In the genomic region with DNA sequence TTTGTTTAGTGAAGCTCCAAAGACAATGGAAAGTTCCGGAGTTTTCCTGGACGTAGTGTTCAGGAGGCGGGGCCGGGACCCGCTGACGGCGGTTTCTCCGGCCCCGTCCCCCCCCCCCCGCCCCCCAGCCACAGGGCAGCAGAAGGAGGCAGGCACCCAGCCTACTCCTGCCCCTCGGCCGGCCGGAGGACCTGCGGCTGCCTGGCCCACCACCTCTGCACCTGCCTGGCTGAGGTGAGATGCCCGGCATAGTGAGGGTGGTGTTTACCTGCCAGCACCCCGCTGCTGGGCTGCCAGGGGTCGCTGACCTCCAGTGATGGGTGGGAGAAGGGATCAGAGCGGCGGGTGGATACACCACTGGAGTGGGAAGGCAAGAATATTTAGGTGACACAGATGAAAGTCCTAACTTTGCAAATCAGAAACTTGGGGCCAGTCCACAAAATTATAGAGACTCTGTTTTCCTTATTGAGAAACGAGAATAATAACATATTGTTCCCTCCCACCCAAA, we compare ENCODE assay signal across 11 mouse cellular contexts. TPM values are rescaled to one million over a fixed set of nuclear protein-coding genes. Genes with fewer than 3 reads are reported as not detected.
DNase-seq lines count a peak whose midpoint lies in the region; ATAC-seq and TF ChIP-seq lines count a peak whose summit lies in the region.
"Had no signal": no experiment of that assay in that cellular context is flagged by ENCODE, and none has a peak within 500 bp of the region (broad histone marks: within the 10 kb centered on the region; RNA-seq: fewer than 3 reads in every experiment).

Gene Tbx15, plus strand, starts transcription at position 169 of the 508 bp plus-strand sequence.

- H3K27me3 ChIP-seq in heart, embryonic 11.5 days (ENCODE audit: control insufficient read depth, insufficient read depth, low read length) = peaks cover 93% of the 10 kb centered on the region
- peaks cover 97% of the 10 kb centered on the region for H3K27me3 ChIP-seq in liver, embryonic 12.5 days (replicated peaks)

- in situ Hi-C loops in ES-E14 (cut with MboI; ENCODE audit: low sequenced_read_pairs in 2 of 2, unreplicated experiment in 2 of 2) = no loop called here

- H3K36me3 ChIP-seq in heart, embryonic 11.5 days (ENCODE audit: control insufficient read depth, insufficient read depth, low read length) = no peaks in the 10 kb centered on the region
- H3K36me3 ChIP-seq in ES-E14 (ENCODE audit: control insufficient read depth, insufficient read depth, low read length, poor library complexity, severe bottlenecking) = no peaks in the 10 kb centered on the region
- H3K36me3 ChIP-seq in liver, embryonic 12.5 days = no peaks in the 10 kb centered on the region

- H3K4me1 ChIP-seq in heart, embryonic 11.5 days (ENCODE audit: control insufficient read depth, insufficient read depth, low read length) = 0 out of 2 replicates have a peak, but pooled peaks cover 2% of the 10 kb centered on the region
- H3K4me1 ChIP-seq in ES-E14 (ENCODE audit: control insufficient read depth in 2 of 2, insufficient read depth in 2 of 2, low read length in 2 of 2, poor library complexity in 1 of 2) = peaks cover 0 to 2% of the 10 kb centered on the region in 2 experiments; a peak in 2 of 4 replicates
- H3K4me1 ChIP-seq in liver, embryonic 12.5 days = no peaks in the 10 kb centered on the region

- intact Hi-C loops in gastrocnemius, postnatal 14 days (cut with DNase I; ENCODE audit: low total_unique reads) = no loop called here

- ATAC-seq in heart, embryonic 11.5 days (replicated peaks; ENCODE audit: insufficient number of reproducible peaks, low FRiP score, low TSS enrichment) = no peak
- ATAC-seq in liver, embryonic 12.5 days = no peak

- no peaks in the 10 kb centered on the region for H3K9me3 ChIP-seq in heart, embryonic 11.5 days (replicated peaks; ENCODE audit: control insufficient read depth, low read length)
- H3K9me3 ChIP-seq in ES-E14 (ENCODE audit: control insufficient read depth, insufficient read depth, low read depth, low read length) = no peaks in the 10 kb centered on the region
- no peaks in the 10 kb centered on the region for H3K9me3 ChIP-seq in liver, embryonic 12.5 days (replicated peaks)

- 1% methylated on average over 20 of the region's 20 CpGs for WGBS in heart, embryonic 11.5 days (ENCODE audit: insufficient replicate concordance)
- 2% methylated on average over 18 of the region's 20 CpGs for WGBS in liver, embryonic 12.5 days (ENCODE audit: insufficient replicate concordance)

- H3K27ac ChIP-seq in heart, embryonic 11.5 days (ENCODE audit: low read depth, low read length) = no peak within 1 kb of the TSS
- H3K27ac ChIP-seq in ES-E14 (ENCODE audit: insufficient read depth, low read depth, low read length, poor library complexity, severe bottlenecking) = no peak within 1 kb of the TSS
- no peak within 1 kb of the TSS for H3K27ac ChIP-seq in liver, embryonic 12.5 days

- peak within 1 kb of the TSS; percentile 46 for H3K4me2 ChIP-seq in heart, embryonic 11.5 days
- peak within 1 kb of the TSS; percentile 7; the same call in 1 of the 2 replicates for H3K4me2 ChIP-seq in liver, embryonic 12.5 days

- no peak within 1 kb of the TSS for H3K9ac ChIP-seq in heart, embryonic 11.5 days (ENCODE audit: low read depth, low read length)
- H3K9ac ChIP-seq in ES-E14 (ENCODE audit: insufficient read depth, low read depth, low read length, poor library complexity, severe bottlenecking) = no peak within 1 kb of the TSS
- H3K9ac ChIP-seq in liver, embryonic 12.5 days = no peak within 1 kb of the TSS

- DNase-seq in heart, adult 18-20 months = no peak
- no peak for DNase-seq in ES-E14 (ENCODE audit: low read depth, low spot score)
- DNase-seq in gastrocnemius, postnatal 14 days = no peak
- DNase-seq in adrenal gland, postnatal 10 days = no peak
- DNase-seq in left cerebral cortex, adult 9 months (ENCODE audit: low spot score in 2 of 2) = no peak
- no peak for DNase-seq in urinary bladder, postnatal 14 days (ENCODE audit: low spot score)
- DNase-seq: thymus, adult 2 months had no signal

- H3K4me3 ChIP-seq in heart, embryonic 11.5 days (ENCODE audit: low read depth, low read length) = peak within 1 kb of the TSS; percentile 27
- H3K4me3 ChIP-seq in ES-E14 (ENCODE audit: insufficient read depth in 1 of 2, low read depth in 1 of 2, low read length in 2 of 2, poor library complexity in 1 of 2, severe bottlenecking in 1 of 2) = peak within 1 kb of the TSS; percentile 15 to 38
- H3K4me3 ChIP-seq in liver, embryonic 12.5 days = peak within 1 kb of the TSS; percentile 5; the same call in 1 of the 2 replicates

TF ChIP-seq in ES-E14, 5 proteins besides CTCF, POLR2A, EP300 and RAD21:
- TF ChIP-seq ZNF384 (IDR thresholded peaks at IDR 0.05; ENCODE audit: low read depth, low read length) = no peak
- TF ChIP-seq ZC3H11A (IDR thresholded peaks at IDR 0.05; ENCODE audit: borderline replicate concordance, low read depth, low read length) = no peak
- TF ChIP-seq CHD2 (IDR thresholded peaks at IDR 0.05; ENCODE audit: low read depth, low read length) = no peak
- no peak for TF ChIP-seq MAFK (IDR thresholded peaks at IDR 0.05; ENCODE audit: insufficient read depth, low read depth, low read length)
- no peak for TF ChIP-seq HCFC1 (IDR thresholded peaks at IDR 0.05; ENCODE audit: borderline replicate concordance, insufficient read depth, low read length)

RNA-seq across cellular contexts. Expression of gene Tbx15, which starts in this region (rescaled TPM):
- 0.21 and 0.40 TPM in 2 replicates for polyA plus RNA-seq in heart, embryonic 11.5 days (2014; fragmentation: Nextera tagmentation; extraction: Ambion mirVana)
- total RNA-seq in heart, adult 18-20 months (2021) = under 1 TPM; 0.27 to 0.41 TPM
- total RNA-seq in ES-E14 (2012; rRNA removed) = 0.85 and 1.4 TPM in 2 replicates
- 100 to 1,000 TPM; 116 to 149 TPM for total RNA-seq in gastrocnemius, postnatal 14 days (2021)
- polyA plus RNA-seq in liver, embryonic 12.5 days (2016; fragmentation: Nextera tagmentation; extraction: Ambion mirVana) = 0.14 TPM in 1 of 2 replicates, not detected in the other
- 10 to 100 TPM in 1 of 2 experiments, 1 to 10 TPM in 1; 1.8 to 10.8 TPM for total RNA-seq in adrenal gland, postnatal 10 days (2021)
- total RNA-seq: monocyte, adult 5-6 weeks had no signal
- polyA plus RNA-seq: intestine, embryonic 14.5 days had no signal

Comparison
In these comparisons a context has a peak if more than half of its experiments do, and no peak if none do; other contexts are left out.
1. RNA of gene Tbx15 (total RNA-seq): 116 to 149 TPM in gastrocnemius, postnatal 14 days; 1.8 to 10.8 TPM in adrenal gland, postnatal 10 days, 0.85 to 1.4 TPM in ES-E14 and 0.27 to 0.41 TPM in heart, adult 18-20 months; every median in the first group is over 4 times any median in the second.
2. Peak in every context shown above with its lines, with median percentiles within 50 percentile points of each other: H3K4me3 ChIP-seq.